Mouse (Mus musculus) mesoderm, embryonic 11.5 days (tissue): ENCODE results near the gene Lrrc61.

Experiments used
- DNase-seq: peaks from one replicate; pipeline ENCODE4 v3.0.0-alpha.2; 2012; ENCODE audit warnings: low read depth, low spot score

Lrrc61 gene

GRCm38 (mm10) chr6:48591871-48592270 lies 37.3 kb downstream of the Lrrc61 start:
- DNase-seq: no peak

GRCm38 (mm10) chr6:48593158-48594042 lies 38.8 kb downstream of the Lrrc61 start, which contains the start of the genes Repin1 and Gm44965:
Gene Repin1 (plus strand): TSS chr6:48593883.
Gene Gm44965 (plus strand): TSS chr6:48593941.
- peak; percentile 90 for DNase-seq

- DNase-seq: peak; percentile 79
These were observed 39.6 kb downstream of the Lrrc61 start for GRCm38 (mm10) chr6:48594043-48594738.

GRCm38 (mm10) chr6:48595278-48595677 lies 40.7 kb downstream of the Lrrc61 start:
- no peak for DNase-seq

GRCm38 (mm10) chr6:48596545-48597232 lies 42.1 kb downstream of the Lrrc61 start:
- DNase-seq: no peak

GRCm38 (mm10) chr6:48597233-48597625 lies 42.6 kb downstream of the Lrrc61 start:
- DNase-seq: no peak

- DNase-seq: no peak
These were observed 46.0 kb downstream of the Lrrc61 start for GRCm38 (mm10) chr6:48600594-48600993.

- DNase-seq: peak; percentile 95
These were observed 46.9 kb downstream of the Lrrc61 start, which contains the start of gene Zfp775 for GRCm38 (mm10) chr6:48601271-48602079. Gene Zfp775 (plus strand): TSS chr6:48602063.

- DNase-seq: peak; percentile 50
These were observed 47.6 kb downstream of the Lrrc61 start for GRCm38 (mm10) chr6:48602080-48602741.

- DNase-seq: no peak
These were observed 53.5 kb downstream of the Lrrc61 start for GRCm38 (mm10) chr6:48608124-48608523.

- no peak for DNase-seq
These were observed 54.9 kb downstream of the Lrrc61 start for GRCm38 (mm10) chr6:48609512-48609911.

GRCm38 (mm10) chr6:48610657-48611056 lies 56.1 kb downstream of the Lrrc61 start:
- DNase-seq: no peak

GRCm38 (mm10) chr6:48613464-48613863 lies 58.9 kb downstream of the Lrrc61 start:
- no peak for DNase-seq

- no peak for DNase-seq
These were observed 60.2 kb downstream of the Lrrc61 start for GRCm38 (mm10) chr6:48614756-48615155.

GRCm38 (mm10) chr6:48620031-48620430 lies 65.4 kb downstream of the Lrrc61 start:
- DNase-seq: no peak
